Mouse (Mus musculus) limb, embryonic 13.5 days (tissue): ENCODE measurements around the gene Peg10. TPM values are rescaled to one million over a fixed set of nuclear protein-coding genes. Genes with fewer than 3 reads are reported as not detected.

Experiments
- ATAC-seq: fragments of 200-750 bp; cut with Nextera tagmentation; 2 replicates; pipeline ENCODE4 v1.8.0; 2017; ENCODE audit warnings: low read depth, moderate number of reproducible peaks, moderate TSS enrichment; ENCODE audit not compliant: low FRiP score
- H3K27ac ChIP-seq: fragments of 300-500 bp; sonication (generic); 2 replicates; pipeline ENCODE4 v1.5.1; 2015; ENCODE audit warnings: inconsistent platforms, mild to moderate bottlenecking, moderate library complexity
- H3K27me3 ChIP-seq: fragments of 300-500 bp; sonication (generic); 2 replicates; pipeline ENCODE4 v1.6.1; 2015; ENCODE audit warnings: mild to moderate bottlenecking, inconsistent platforms
- H3K36me3 ChIP-seq: fragments of 300-500 bp; sonication (generic); 2 replicates; pipeline ENCODE4 v1.6.1; 2015; ENCODE audit warnings: inconsistent platforms, mild to moderate bottlenecking, moderate library complexity
- H3K4me1 ChIP-seq: fragments of 300-500 bp; sonication (generic); 2 replicates; pipeline ENCODE4 v1.6.1; 2015; ENCODE audit warnings: inconsistent platforms
- H3K4me2 ChIP-seq: fragments of 300-500 bp; sonication (generic); replicated peaks from 2 replicates; pipeline ENCODE4 v1.6.1; 2015; ENCODE audit warnings: inconsistent platforms, mild to moderate bottlenecking, moderate library complexity
- H3K4me3 ChIP-seq: fragments of 300-500 bp; sonication (generic); 2 replicates; pipeline ENCODE4 v1.5.1; 2015; ENCODE audit warnings: moderate library complexity, mild to moderate bottlenecking, inconsistent platforms
- H3K9ac ChIP-seq: fragments of 300-500 bp; sonication (generic); 2 replicates; pipeline ENCODE4 v1.6.1; 2015; ENCODE audit warnings: mild to moderate bottlenecking, inconsistent platforms
- H3K9me3 ChIP-seq: fragments of 300-500 bp; sonication (generic); 2 replicates; pipeline ENCODE4 v1.6.1; 2016; ENCODE audit warnings: inconsistent platforms
- WGBS: fragments of 180-500 bp; shearing (Covaris S2); methylation state at CpG from one replicate; pipeline ENCODE4 v1.1.7; 2015; 5-methylcytosine and 5-hydroxymethylcytosine counted together
- polyA plus RNA-seq: library from polyadenylated mRNA; unstranded; fragments of >200 nt; fragmentation: Nextera tagmentation; extraction: Ambion mirVana; gene quantifications from 2 replicates; pipeline ENCODE4 v1.2.1, GENCODE M21; 2015

Gene Peg10
- 11.4 and 11.8 TPM in 2 replicates for polyA plus RNA-seq

DNA sequence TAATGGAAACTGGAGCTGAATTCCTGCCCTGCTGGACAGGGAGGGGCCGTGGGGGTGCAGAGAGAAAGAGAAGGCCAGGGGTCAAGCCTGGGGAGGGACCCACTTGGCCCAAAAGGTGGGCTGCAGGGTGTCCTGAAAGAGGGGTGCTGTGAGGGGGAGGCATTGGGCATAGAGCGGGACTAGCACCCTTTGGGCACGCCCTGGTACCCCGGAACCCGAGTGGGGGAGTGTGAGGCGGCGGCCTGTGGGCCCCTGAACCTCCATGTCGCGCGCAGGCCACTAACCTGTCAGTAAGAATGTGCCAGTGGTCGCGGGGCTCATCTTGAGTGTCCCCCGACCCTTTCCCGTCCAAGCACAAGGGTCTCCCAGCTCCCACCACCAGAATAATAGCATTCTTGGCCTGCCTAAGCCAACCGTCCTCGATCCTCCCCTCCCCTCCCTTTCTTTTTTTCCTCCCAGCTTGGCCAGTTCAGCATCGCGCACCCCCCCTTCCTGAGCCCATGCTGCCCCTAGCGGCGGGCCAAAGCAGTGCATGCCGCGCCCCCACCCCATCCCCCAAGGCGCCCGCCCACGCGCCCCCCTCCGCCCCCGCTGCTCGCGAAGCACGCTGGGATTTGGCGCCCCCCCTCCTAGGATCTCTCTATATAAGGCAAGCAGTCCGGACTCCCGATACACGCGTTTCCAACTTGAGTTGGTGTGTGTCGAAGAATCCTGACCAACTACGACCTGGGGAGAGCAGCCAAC, at the start of gene Peg10, which contains the start of gene Sgce:
Gene Peg10 (plus strand): TSS at position 611 of the 744 bp plus-strand sequence.
Gene Sgce (minus strand): TSS at position 512 of the 744 bp plus-strand sequence.
- H3K4me3 ChIP-seq: peak within 1 kb of the TSS; percentile 53
- H3K9me3 ChIP-seq: peaks cover 35% of the 10 kb centered on the region
- no peaks in the 10 kb centered on the region for H3K27me3 ChIP-seq
- peak within 1 kb of the TSS; percentile 79 for H3K9ac ChIP-seq
- H3K36me3 ChIP-seq: no peaks in the 10 kb centered on the region
- peak; percentile 52 for ATAC-seq
- peak within 1 kb of the TSS; percentile 66 for H3K4me2 ChIP-seq
- H3K4me1 ChIP-seq: 0 out of 2 replicates have a peak, but pooled peaks cover 5% of the 10 kb centered on the region
- peak within 1 kb of the TSS; percentile 84 for H3K27ac ChIP-seq
- 54% methylated on average over 38 of the region's 38 CpGs for WGBS

DNA sequence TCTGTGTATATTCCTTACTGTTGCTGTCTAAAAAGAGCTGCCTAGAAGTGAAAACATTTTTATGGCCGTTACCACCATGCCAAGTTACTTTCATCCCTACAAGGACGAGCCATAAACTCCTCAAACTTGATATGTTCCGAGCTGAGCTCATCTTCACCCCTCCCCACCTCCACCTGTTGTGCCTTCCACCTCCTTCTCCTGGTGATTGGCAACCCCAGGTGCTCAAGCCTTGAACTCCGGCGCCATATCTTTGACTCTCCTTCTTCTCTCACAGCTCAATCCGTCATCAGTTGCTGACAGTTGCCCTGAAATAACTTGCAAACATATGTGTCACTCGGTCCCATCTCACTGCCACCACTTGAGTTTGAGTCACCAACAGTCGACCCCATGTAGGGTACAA, 45.5 kb upstream of the Peg10 start:
- no peak overlapping the region for H3K4me2 ChIP-seq
- no peak overlapping the region for H3K4me3 ChIP-seq
- peaks cover 15% of the 10 kb centered on the region for H3K36me3 ChIP-seq
- H3K9me3 ChIP-seq: peaks cover 5% of the 10 kb centered on the region; the same call in 1 of the 2 replicates
- 74% methylated on average over 8 of the region's 8 CpGs for WGBS
- ATAC-seq: no peak
- no peak overlapping the region for H3K9ac ChIP-seq
- no peaks in the 10 kb centered on the region for H3K27me3 ChIP-seq
- H3K27ac ChIP-seq: no peak overlapping the region
- H3K4me1 ChIP-seq: peaks cover 3% of the 10 kb centered on the region; the same call in 1 of the 2 replicates

DNA sequence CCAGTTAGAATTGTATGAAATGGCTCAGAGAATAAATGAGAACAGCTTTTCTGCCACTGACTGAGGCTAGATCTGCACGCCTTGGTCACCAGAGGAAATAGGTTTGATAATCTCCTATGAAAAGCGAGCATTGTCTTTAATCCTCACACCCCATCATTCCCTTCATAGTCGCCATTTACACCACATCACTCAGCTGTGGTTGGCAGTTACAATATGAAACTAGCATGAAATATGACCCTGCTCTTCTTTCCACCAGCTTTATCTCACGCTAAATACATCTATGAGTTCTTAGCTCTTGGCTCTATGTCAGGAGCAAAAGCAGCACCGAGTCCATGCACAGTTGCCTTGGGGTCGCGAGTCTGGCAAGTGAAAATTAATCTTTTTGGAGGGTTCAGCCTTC, 43.2 kb upstream of the Peg10 start:
- H3K27me3 ChIP-seq: no peaks in the 10 kb centered on the region
- 70% methylated on average over 7 of the region's 7 CpGs for WGBS
- no peak overlapping the region for H3K4me3 ChIP-seq
- no peak overlapping the region for H3K9ac ChIP-seq
- H3K4me2 ChIP-seq: no peak overlapping the region
- ATAC-seq: no peak
- no peak overlapping the region for H3K27ac ChIP-seq
- H3K36me3 ChIP-seq: peaks cover 19% of the 10 kb centered on the region
- H3K4me1 ChIP-seq: peaks cover 3% of the 10 kb centered on the region; the same call in 1 of the 2 replicates
- H3K9me3 ChIP-seq: 0 out of 2 replicates have a peak, but pooled peaks cover 3% of the 10 kb centered on the region

DNA sequence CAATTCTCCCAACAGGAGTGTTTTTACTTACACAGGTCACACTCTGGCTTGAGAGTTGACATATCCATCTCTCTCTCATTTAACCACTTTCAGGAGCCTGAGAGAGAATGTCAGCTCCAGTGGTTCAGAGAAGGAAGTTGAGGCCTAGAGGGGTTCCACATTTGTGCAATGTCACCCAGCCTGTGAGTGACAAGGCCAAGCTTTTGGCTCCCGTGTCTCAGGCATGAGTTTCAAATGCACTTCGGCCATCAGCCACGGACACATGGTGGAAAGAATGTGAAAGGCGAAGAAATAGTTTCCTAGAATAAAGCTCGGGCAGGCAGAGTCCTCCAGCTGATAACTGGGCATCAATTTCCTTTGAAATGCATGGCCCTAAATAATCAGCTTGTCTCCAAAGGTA, 40.7 kb upstream of the Peg10 start:
- 65% methylated on average over 5 of the region's 5 CpGs for WGBS
- ATAC-seq: no peak
- no peak overlapping the region for H3K9ac ChIP-seq

DNA sequence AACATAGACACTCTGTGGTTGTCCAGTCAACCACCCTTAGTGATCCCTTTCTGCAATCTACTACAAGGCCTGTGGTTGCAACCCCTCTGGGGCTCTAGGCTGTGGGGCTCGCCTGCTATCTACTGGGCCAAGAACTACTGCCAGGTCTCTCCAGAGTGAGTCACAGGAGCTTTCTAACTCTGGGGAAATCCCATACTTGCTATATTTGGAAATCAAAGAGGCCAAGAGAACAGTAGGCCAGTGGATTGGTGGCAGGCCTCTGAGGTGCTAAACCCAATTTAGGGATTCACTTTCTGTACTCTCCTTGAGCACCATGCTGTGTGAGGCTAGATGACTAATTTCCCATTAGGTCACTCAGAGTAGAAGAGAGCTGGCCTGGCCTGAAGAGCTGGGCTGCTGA, 38.1 kb upstream of the Peg10 start:
- Histone ChIP-seq H3K4me1 (no peaks in the 10 kb centered on the region), H3K9me3 (no peaks in the 10 kb centered on the region), H3K36me3 (peaks cover 9% of the 10 kb centered on the region; the same call in 1 of the 2 replicates), H3K27me3 (no peaks in the 10 kb centered on the region), H3K9ac (no peak overlapping the region), H3K27ac (no peak overlapping the region), H3K4me2 (no peak overlapping the region), H3K4me3 (no peak overlapping the region)
- ATAC-seq: no peak
- WGBS: 90% methylated on average over 1 of the region's 1 CpGs

More for the DNA sequence above, 40.7 kb upstream of the Peg10 start:
- peaks cover 3% of the 10 kb centered on the region; the same call in 1 of the 2 replicates for H3K4me1 ChIP-seq
- no peaks in the 10 kb centered on the region for H3K9me3 ChIP-seq
- H3K4me3 ChIP-seq: no peak overlapping the region
- H3K36me3 ChIP-seq: peaks cover 12% of the 10 kb centered on the region; the same call in 1 of the 2 replicates
- no peak overlapping the region for H3K4me2 ChIP-seq
- H3K27me3 ChIP-seq: no peaks in the 10 kb centered on the region
- H3K27ac ChIP-seq: no peak overlapping the region

DNA sequence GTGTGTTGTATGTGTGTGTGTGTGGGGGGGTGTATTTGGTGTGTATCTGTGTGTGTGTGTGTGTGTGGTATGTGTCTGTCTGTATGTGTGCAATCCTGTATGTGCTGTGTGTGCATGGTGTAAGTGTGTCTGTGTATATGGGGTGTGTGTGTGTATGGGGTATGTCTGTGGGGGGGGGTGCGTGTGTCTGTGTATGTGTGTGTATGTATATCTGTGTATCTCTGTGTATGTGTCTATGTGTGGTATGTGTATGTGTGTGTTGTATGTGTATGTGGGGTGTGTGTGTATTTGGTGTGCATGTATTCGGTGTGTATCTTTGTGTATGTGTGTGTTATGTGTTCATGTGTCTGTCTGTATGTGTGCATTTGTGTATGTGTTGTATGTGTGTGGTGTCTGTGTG, 30.9 kb upstream of the Peg10 start:
- Histone ChIP-seq H3K4me2 (no peak overlapping the region), H3K4me3 (no peak overlapping the region), H3K27me3 (no peaks in the 10 kb centered on the region), H3K9ac (no peak overlapping the region), H3K36me3 (no peaks in the 10 kb centered on the region; the same call in 1 of the 2 replicates), H3K27ac (no peak overlapping the region), H3K9me3 (no peaks in the 10 kb centered on the region), H3K4me1 (no peaks in the 10 kb centered on the region)
- no peak for ATAC-seq
- 90% methylated on average over 2 of the region's 2 CpGs for WGBS

DNA sequence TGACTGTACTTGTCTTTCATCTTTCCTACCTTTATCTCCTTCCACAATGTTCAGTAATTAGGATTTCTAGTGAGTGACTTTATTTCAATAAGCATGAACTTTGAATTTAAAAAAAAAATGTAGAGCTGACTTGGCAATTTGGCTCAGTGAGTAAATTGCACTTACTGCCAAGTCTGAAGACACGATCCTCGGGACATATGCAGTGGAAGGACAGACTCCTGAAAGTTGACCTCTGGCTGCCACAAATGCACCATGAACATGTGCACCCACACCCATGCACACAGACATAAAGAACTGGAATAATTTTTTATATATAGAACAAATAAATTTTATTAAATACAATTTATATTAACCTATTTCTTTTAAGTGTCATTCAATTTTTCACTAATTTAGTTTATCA, 29.8 kb upstream of the Peg10 start:
- H3K4me2 ChIP-seq: no peak overlapping the region
- H3K27me3 ChIP-seq: no peaks in the 10 kb centered on the region
- no peak for ATAC-seq
- 72% methylated on average over 2 of the region's 2 CpGs for WGBS
- no peak overlapping the region for H3K9ac ChIP-seq
- H3K36me3 ChIP-seq: no peaks in the 10 kb centered on the region; the same call in 1 of the 2 replicates
- no peaks in the 10 kb centered on the region for H3K9me3 ChIP-seq
- no peak overlapping the region for H3K27ac ChIP-seq
- H3K4me1 ChIP-seq: peaks cover 5% of the 10 kb centered on the region; the same call in 1 of the 2 replicates
- no peak overlapping the region for H3K4me3 ChIP-seq

DNA sequence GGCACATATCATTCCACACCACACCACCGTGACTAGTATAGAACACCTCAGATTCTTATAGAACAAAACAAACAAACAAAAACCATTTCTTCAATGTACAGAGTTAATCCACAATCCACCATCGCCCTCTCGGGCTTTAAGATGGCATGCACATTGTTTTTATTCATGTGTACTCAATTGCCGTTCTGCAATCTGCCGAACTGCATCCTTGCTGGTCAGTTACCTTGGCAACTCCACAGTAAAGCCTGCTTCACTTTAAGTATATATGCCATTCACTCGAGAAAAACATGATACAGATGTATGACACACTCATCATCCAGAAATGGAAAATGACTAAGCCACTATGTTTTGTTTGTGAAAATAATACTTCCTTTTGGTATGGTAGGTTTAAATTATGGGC, 25.0 kb upstream of the Peg10 start:
- H3K9me3 ChIP-seq: no peaks in the 10 kb centered on the region
- no peak overlapping the region for H3K4me2 ChIP-seq
- no peak for ATAC-seq
- no peaks in the 10 kb centered on the region for H3K27me3 ChIP-seq
- 61% methylated on average over 6 of the region's 6 CpGs for WGBS
- no peaks in the 10 kb centered on the region for H3K36me3 ChIP-seq
- peaks cover 24% of the 10 kb centered on the region for H3K4me1 ChIP-seq
- no peak overlapping the region for H3K9ac ChIP-seq
- H3K4me3 ChIP-seq: no peak overlapping the region
- no peak overlapping the region for H3K27ac ChIP-seq

DNA sequence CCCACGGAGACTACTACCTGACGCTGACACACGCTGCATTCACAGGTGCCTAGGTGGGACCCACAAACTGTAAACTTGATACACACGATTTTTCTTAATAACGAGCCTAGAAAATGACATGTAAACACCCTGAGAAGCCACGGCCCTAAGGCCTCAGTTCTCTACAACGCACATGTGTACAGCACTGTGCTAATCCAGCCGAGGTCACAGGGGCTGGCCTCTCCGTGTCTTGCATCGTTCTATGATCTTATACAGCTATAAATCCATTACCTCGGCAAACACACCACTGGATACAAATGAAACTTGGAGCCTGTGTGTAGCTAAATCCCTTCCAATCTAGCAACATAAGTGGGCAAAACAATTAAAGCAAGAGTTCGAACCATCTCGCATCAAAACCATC, 24.4 kb upstream of the Peg10 start:
- Histone ChIP-seq H3K36me3 (no peaks in the 10 kb centered on the region), H3K4me2 (no peak overlapping the region), H3K9ac (no peak overlapping the region), H3K4me3 (no peak overlapping the region), H3K27ac (no peak overlapping the region), H3K27me3 (no peaks in the 10 kb centered on the region), H3K4me1 (peaks cover 24% of the 10 kb centered on the region), H3K9me3 (no peaks in the 10 kb centered on the region)
- 55% methylated on average over 13 of the region's 13 CpGs for WGBS
- ATAC-seq: no peak

DNA sequence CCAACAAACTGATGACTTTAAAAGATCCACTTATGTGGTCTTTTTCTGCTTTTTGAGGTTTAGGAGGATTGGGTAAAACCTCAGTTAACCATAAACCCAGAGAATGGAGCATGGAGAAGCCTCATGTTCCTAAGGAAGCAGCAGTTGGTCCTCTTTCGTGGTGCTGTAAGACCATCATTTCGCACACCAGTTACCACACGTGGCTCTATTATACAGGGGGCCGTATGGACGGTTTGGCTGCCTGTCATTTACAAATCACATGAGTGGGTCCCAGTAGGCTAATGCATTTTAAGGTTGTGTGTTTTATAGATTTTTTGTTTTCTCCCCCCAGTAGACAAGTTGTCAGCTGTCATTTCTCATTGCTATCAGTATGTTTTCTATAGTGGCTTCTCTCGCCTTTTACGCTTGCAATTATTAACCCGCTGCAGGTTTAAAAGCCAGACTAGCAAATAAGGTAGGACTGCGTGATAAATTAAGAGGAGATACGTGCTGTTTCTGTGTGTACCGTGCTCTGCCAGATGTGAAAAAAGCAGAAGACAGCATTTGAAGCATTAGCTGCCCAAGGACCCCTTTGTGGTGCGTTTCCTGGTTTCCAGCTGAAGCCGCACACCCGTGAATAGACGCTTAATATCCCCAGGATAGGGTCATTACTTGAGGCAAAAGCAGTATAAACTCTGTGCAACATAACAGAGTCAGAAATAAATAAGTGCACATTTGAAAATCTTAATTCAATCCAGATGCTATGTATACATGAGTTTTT, 22.9 kb upstream of the Peg10 start:
- Histone ChIP-seq H3K27ac (no peak overlapping the region), H3K27me3 (no peaks in the 10 kb centered on the region), H3K4me3 (no peak overlapping the region), H3K4me1 (peaks cover 24% of the 10 kb centered on the region), H3K9ac (no peak overlapping the region), H3K9me3 (no peaks in the 10 kb centered on the region), H3K36me3 (no peaks in the 10 kb centered on the region), H3K4me2 (peak overlapping the region; percentile 42)
- ATAC-seq: peak; percentile 40; the same call in 1 of the 2 replicates
- 22% methylated on average over 15 of the region's 15 CpGs for WGBS

DNA sequence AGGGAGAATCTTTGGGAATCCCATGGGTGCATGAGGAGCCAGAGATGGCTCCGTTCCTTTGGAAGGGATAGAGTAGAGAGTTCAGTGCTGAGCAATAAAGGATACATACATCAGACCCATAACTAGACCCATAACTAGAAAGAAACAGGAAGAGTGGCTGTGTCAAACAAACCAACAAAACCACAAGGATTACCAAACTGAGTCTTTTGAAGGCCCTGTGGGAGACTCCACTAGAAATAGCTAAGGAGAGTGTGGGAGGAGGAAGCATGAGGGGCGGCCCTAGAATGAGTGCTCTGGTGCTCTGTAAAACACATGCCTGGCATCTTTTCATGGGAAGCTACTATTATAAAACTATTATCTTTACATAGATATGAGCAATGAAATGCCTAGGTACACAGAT, 18.8 kb upstream of the Peg10 start:
- ATAC-seq: no peak
- no peak overlapping the region for H3K27ac ChIP-seq
- no peaks in the 10 kb centered on the region for H3K27me3 ChIP-seq
- 88% methylated on average over 2 of the region's 2 CpGs for WGBS
- no peaks in the 10 kb centered on the region for H3K9me3 ChIP-seq
- no peak overlapping the region for H3K4me3 ChIP-seq
- H3K4me2 ChIP-seq: no peak overlapping the region
- H3K9ac ChIP-seq: no peak overlapping the region
- H3K36me3 ChIP-seq: no peaks in the 10 kb centered on the region
- H3K4me1 ChIP-seq: peaks cover 15% of the 10 kb centered on the region

DNA sequence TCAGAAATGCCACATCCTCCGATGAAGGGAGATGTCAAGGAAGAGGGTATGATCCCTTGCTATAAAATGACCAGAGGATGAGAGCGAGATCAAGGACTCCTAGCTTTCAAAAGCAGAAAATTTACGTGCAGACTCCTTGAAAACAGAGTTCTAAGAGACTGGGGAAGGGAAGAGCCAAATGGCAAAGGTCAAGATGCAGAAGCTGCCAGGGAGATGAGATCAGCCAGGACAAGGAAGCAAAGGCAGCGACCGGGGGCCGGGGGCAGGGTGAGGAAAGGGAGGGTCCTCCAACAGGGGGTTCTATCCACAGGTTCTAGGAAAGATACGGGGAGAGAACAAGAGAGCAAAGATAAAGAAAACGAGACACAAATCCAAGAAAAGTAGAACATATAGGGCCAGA, 15.4 kb upstream of the Peg10 start:
- peaks cover 4% of the 10 kb centered on the region; the same call in 1 of the 2 replicates for H3K4me1 ChIP-seq
- no peak for ATAC-seq
- H3K9ac ChIP-seq: no peak overlapping the region
- H3K4me3 ChIP-seq: no peak overlapping the region
- no peaks in the 10 kb centered on the region for H3K36me3 ChIP-seq
- WGBS: 53% methylated on average over 8 of the region's 8 CpGs
- H3K27me3 ChIP-seq: no peaks in the 10 kb centered on the region
- H3K4me2 ChIP-seq: no peak overlapping the region
- H3K27ac ChIP-seq: no peak overlapping the region
- no peaks in the 10 kb centered on the region for H3K9me3 ChIP-seq
